Mouse (Mus musculus) frontal cortex, postnatal 10 days (tissue): ENCODE measurements at regions not wholly inside any gene's neighbourhood (a gene's known extent, or its start where the extent isn't known, plus 50 kb on each side); places are given as distances from the start of the nearest gene placed in this dataset.

Experiments
- DNase-seq, 2 experiments: peaks; one replicate each; pipeline ENCODE4 v3.0.0; 2022; ENCODE audit warnings: low spot score in 2 of 2, mixed read lengths in 1 of 2

DNA sequence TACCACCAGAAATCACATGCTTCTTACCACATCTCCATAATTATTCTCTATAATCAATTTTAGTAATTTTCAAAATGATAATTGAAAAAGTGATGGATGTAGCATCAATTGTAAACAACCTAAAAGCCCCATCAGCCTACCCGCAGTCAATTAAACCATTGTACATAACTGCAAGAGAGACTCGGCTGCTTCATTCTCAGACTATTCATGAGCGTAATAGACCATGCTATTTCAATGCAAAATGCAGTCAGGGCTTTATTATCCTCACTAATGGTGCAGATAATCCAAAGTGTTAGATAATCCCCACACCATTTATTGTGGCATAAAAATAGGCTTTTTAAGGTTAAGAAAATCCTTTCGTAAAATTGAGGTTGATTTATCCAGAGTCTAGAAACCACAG, 1862.5 kb downstream of the Efna5 start:
- no peak for DNase-seq
